Mouse (Mus musculus) hindbrain, embryonic 16.5 days (tissue): ENCODE measurements around the gene Gm13287. TPM values are rescaled to one million over a fixed set of nuclear protein-coding genes. Genes with fewer than 3 reads are reported as not detected.

Experiments used
- polyA plus RNA-seq: library from polyadenylated mRNA; unstranded; fragments of >200 nt; fragmentation: Nextera tagmentation; extraction: Ambion mirVana; gene quantifications from 2 replicates; pipeline ENCODE4 v1.2.1, GENCODE M21; 2015

Gene Gm13287
- polyA plus RNA-seq, 1 experiment from 2014 or later, result not detected

Other genes starting within 250 kb of the Gm13287 start
- gene Ifna15, start 245.0 kb upstream of the Gm13287 start, polyA plus RNA-seq, result not detected in 2 replicates
- gene Ifna14, start 231.5 kb upstream of the Gm13287 start, polyA plus RNA-seq, result not detected in 2 replicates
- gene Ifna9, start 210.9 kb upstream of the Gm13287 start, polyA plus RNA-seq, result not detected in 2 replicates
- not detected in 2 replicates for gene Ifna12, start 199.9 kb upstream of the Gm13287 start, polyA plus RNA-seq
- not detected in 2 replicates for gene C87499, start 168.8 kb upstream of the Gm13287 start, polyA plus RNA-seq
- gene Ifna13, start 158.8 kb upstream of the Gm13287 start, polyA plus RNA-seq, result not detected in 2 replicates
- gene Ifna16, start 126.3 kb upstream of the Gm13287 start, polyA plus RNA-seq, result not detected in 2 replicates
- not detected in 2 replicates for gene Ifna2, start 119.3 kb upstream of the Gm13287 start, polyA plus RNA-seq
- not detected in 2 replicates for gene Ifnab, start 111.9 kb upstream of the Gm13287 start, polyA plus RNA-seq
- gene Gm26566, start 81.4 kb upstream of the Gm13287 start, polyA plus RNA-seq, result 1.3 and 1.5 TPM in 2 replicates
- gene Klhl9, start 80.8 kb upstream of the Gm13287 start, polyA plus RNA-seq, result 90.3 and 104 TPM in 2 replicates
- not detected in 2 replicates for gene Gm13271, start 48.4 kb upstream of the Gm13287 start, polyA plus RNA-seq
- gene Gm13283, start 43.1 kb upstream of the Gm13287 start, polyA plus RNA-seq, result not detected in 2 replicates
- gene Gm13290, start 29.4 kb upstream of the Gm13287 start, polyA plus RNA-seq, result not detected in 2 replicates
- not detected in 2 replicates for gene Gm13289, start 26.3 kb upstream of the Gm13287 start, polyA plus RNA-seq
- not detected in 2 replicates for gene Gm13272, start 23.4 kb upstream of the Gm13287 start, polyA plus RNA-seq
- gene Ifnz, start 21.1 kb upstream of the Gm13287 start, polyA plus RNA-seq, result not detected in 2 replicates
- gene Gm13276, start 17.5 kb upstream of the Gm13287 start, polyA plus RNA-seq, result not detected in 2 replicates
- gene Gm13277, start 14.6 kb upstream of the Gm13287 start, polyA plus RNA-seq, result not detected in 2 replicates
- gene Gm13278, start 11.7 kb upstream of the Gm13287 start, polyA plus RNA-seq, result not detected in 2 replicates
- gene Gm13275, start 8.8 kb upstream of the Gm13287 start, polyA plus RNA-seq, result not detected in 2 replicates
- not detected in 2 replicates for gene Gm13279, start 5.9 kb upstream of the Gm13287 start, polyA plus RNA-seq
- gene Gm13285, start 3.6 kb upstream of the Gm13287 start, polyA plus RNA-seq, result 0.21 TPM in 1 of 2 replicates, not detected in the other
- gene Gm13288, start 2.3 kb downstream of the Gm13287 start, polyA plus RNA-seq, result not detected in 2 replicates
- gene Ifna7, start 13.0 kb downstream of the Gm13287 start, polyA plus RNA-seq, result not detected in 2 replicates
- gene Ifna11, start 16.7 kb downstream of the Gm13287 start, polyA plus RNA-seq, result not detected in 2 replicates
- not detected in 2 replicates for gene Ifna6, start 24.2 kb downstream of the Gm13287 start, polyA plus RNA-seq
- gene Ifna5, start 32.3 kb downstream of the Gm13287 start, polyA plus RNA-seq, result not detected in 2 replicates
- gene Ifna4, start 38.6 kb downstream of the Gm13287 start, polyA plus RNA-seq, result not detected in 2 replicates
- gene Ifna1, start 46.8 kb downstream of the Gm13287 start, polyA plus RNA-seq, result not detected in 2 replicates
- not detected in 2 replicates for gene Ifne, start 76.9 kb downstream of the Gm13287 start, polyA plus RNA-seq